Mouse (Mus musculus) heart, adult 2 months (tissue): Measurements from ENCODE around the gene Nim1k.

Source experiments
- CTCF ChIP-seq: fragments of 200-600 bp; IDR thresholded peaks from 2 replicates; pipeline ENCODE4 v1.8.1; 2022; ENCODE audit warnings: antibody characterized with exemption, mild to moderate bottlenecking, moderate library complexity
- EP300 ChIP-seq: fragments of 200-500 bp; IDR thresholded peaks from 2 replicates; pipeline ENCODE4 v1.6.1; 2011; ENCODE audit warnings: low read depth, low read length, control low read depth; ENCODE audit not compliant: insufficient read depth
- POLR2A ChIP-seq: fragments of 200-500 bp; IDR thresholded peaks from 2 replicates; pipeline ENCODE4 v1.6.1; 2011; ENCODE audit warnings: mild to moderate bottlenecking, low read depth, low read length, control low read depth; ENCODE audit not compliant: insufficient read depth

GRCm38 (mm10) chr13:119706953-119707352, 48.7 kb downstream of the Nim1k start:
- no peak for TF ChIP-seq CTCF
- TF ChIP-seq EP300: no peak
- no peak for TF ChIP-seq POLR2A
